Comparison of ENCODE assay signal across 21 mouse cellular contexts in genomic region chr5:72763025-72763424, GRCm38 (mm10). TPM values are rescaled to one million over a fixed set of nuclear protein-coding genes. Genes with fewer than 3 reads are reported as not detected.
A peak's percentile ranks its signal among the peaks of the same experiment; 100 is the strongest.
DNase-seq lines count a peak whose midpoint lies in the region; ATAC-seq and TF ChIP-seq lines count a peak whose summit lies in the region.
"Had no signal": no experiment of that assay in that cellular context is flagged by ENCODE, and none has a peak within 500 bp of the region (broad histone marks: within the 10 kb centered on the region; RNA-seq: fewer than 3 reads in every experiment).

No protein-coding gene starts in this region.

- H3K27me3 ChIP-seq in heart, adult 2 months (ENCODE audit: control insufficient read depth, insufficient read depth, low read length), result peaks cover 2% of the 10 kb centered on the region; the same call in 1 of the 2 replicates
- H3K27me3 ChIP-seq in midbrain, embryonic 11.5 days (ENCODE audit: control insufficient read depth, insufficient read depth, low read length), result no peaks in the 10 kb centered on the region
- no peaks in the 10 kb centered on the region for H3K27me3 ChIP-seq in midbrain, embryonic 16.5 days (ENCODE audit: control insufficient read depth, insufficient read depth, low read depth, low read length)
- no peaks in the 10 kb centered on the region for H3K27me3 ChIP-seq in splenic B cell, adult 2 months (ENCODE audit: control insufficient read depth, insufficient read depth, low read length, poor library complexity, severe bottlenecking)
- H3K27me3 ChIP-seq in forebrain, embryonic 16.5 days (replicated peaks; ENCODE audit: control insufficient read depth, insufficient read depth, low read length), result no peaks in the 10 kb centered on the region
- H3K27me3 ChIP-seq: liver, embryonic 13.5 days; midbrain, embryonic 12.5 days had no signal

- intact Hi-C loops in heart, adult 2 months (cut with DNase I), result loop anchor here (10.0 kb wide), 1 partner anchor 102 kb away; the partner anchor contains the start of gene Tec

- no peak for TF ChIP-seq POLR2A in heart, adult 2 months (IDR thresholded peaks at IDR 0.05; ENCODE audit: insufficient read depth, low read depth, low read length)

- no peaks in the 10 kb centered on the region; the same call in none of the 2 replicates for H3K36me3 ChIP-seq in heart, adult 2 months (ENCODE audit: control insufficient read depth, insufficient read depth, low read length)
- no peaks in the 10 kb centered on the region for H3K36me3 ChIP-seq in midbrain, embryonic 11.5 days (ENCODE audit: control insufficient read depth, insufficient read depth, low read length)
- H3K36me3 ChIP-seq in midbrain, embryonic 16.5 days (ENCODE audit: control insufficient read depth, insufficient read depth, low read length), result no peaks in the 10 kb centered on the region
- H3K36me3 ChIP-seq in splenic B cell, adult 2 months (ENCODE audit: control insufficient read depth, insufficient read depth, low read length, poor library complexity, severe bottlenecking), result peaks cover 19% of the 10 kb centered on the region
- H3K36me3 ChIP-seq in forebrain, embryonic 16.5 days (ENCODE audit: control insufficient read depth, insufficient read depth), result no peaks in the 10 kb centered on the region
- H3K36me3 ChIP-seq: embryonic facial prominence, embryonic 10.5 days; hindbrain, embryonic 10.5 days; limb, embryonic 10.5 days; midbrain, embryonic 12.5 days had no signal

- H3K9me3 ChIP-seq in midbrain, embryonic 11.5 days (ENCODE audit: control insufficient read depth, low read length), result no peaks in the 10 kb centered on the region
- no peaks in the 10 kb centered on the region for H3K9me3 ChIP-seq in midbrain, embryonic 16.5 days (replicated peaks; ENCODE audit: control insufficient read depth, low read length, poor library complexity, severe bottlenecking)
- no peaks in the 10 kb centered on the region for H3K9me3 ChIP-seq in forebrain, embryonic 16.5 days (ENCODE audit: control insufficient read depth, low read length)
- H3K9me3 ChIP-seq: embryonic facial prominence, embryonic 10.5 days; heart, embryonic 10.5 days; hindbrain, embryonic 10.5 days; limb, embryonic 10.5 days; liver, embryonic 13.5 days; midbrain, embryonic 12.5 days had no signal

- no peak overlapping the region for H3K4me2 ChIP-seq in midbrain, embryonic 11.5 days
- H3K4me2 ChIP-seq in midbrain, embryonic 16.5 days (ENCODE audit: low read length), result no peak overlapping the region
- no peak overlapping the region for H3K4me2 ChIP-seq in forebrain, embryonic 16.5 days (ENCODE audit: low read length)
- H3K4me2 ChIP-seq: liver, embryonic 13.5 days; midbrain, embryonic 12.5 days had no signal

- no peak for TF ChIP-seq EP300 in heart, adult 2 months (IDR thresholded peaks at IDR 0.05; ENCODE audit: insufficient read depth, low read depth, low read length)

- no peaks in the 10 kb centered on the region for H3K79me2 ChIP-seq in heart, adult 2 months (replicated peaks; ENCODE audit: control insufficient read depth, insufficient read depth, low read length)

- H3K4me1 ChIP-seq in heart, adult 2 months (ENCODE audit: control insufficient read depth, insufficient read depth, low read length), result peaks cover 1% of the 10 kb centered on the region; the same call in 1 of the 2 replicates
- H3K4me1 ChIP-seq in midbrain, embryonic 11.5 days (ENCODE audit: control insufficient read depth, insufficient read depth, low read length), result peaks cover 4% of the 10 kb centered on the region; the same call in 1 of the 2 replicates
- H3K4me1 ChIP-seq in midbrain, embryonic 16.5 days (ENCODE audit: control insufficient read depth, insufficient read depth, low read length), result peaks cover 3% of the 10 kb centered on the region
- H3K4me1 ChIP-seq in forebrain, embryonic 16.5 days (replicated peaks; ENCODE audit: control insufficient read depth, insufficient read depth, low read length), result 0 out of 2 replicates have a peak, but pooled peaks cover 6% of the 10 kb centered on the region
- H3K4me1 ChIP-seq: embryonic facial prominence, embryonic 10.5 days; heart, embryonic 10.5 days; limb, embryonic 10.5 days had no signal

- WGBS in heart, adult 2 months, result 34% methylated on average over 3 of the region's 3 CpGs
- 45% methylated on average over 3 of the region's 3 CpGs for WGBS in midbrain, embryonic 11.5 days
- WGBS in midbrain, embryonic 16.5 days, result 35% methylated on average over 3 of the region's 3 CpGs
- WGBS in forebrain, embryonic 16.5 days, result 72% methylated on average over 3 of the region's 3 CpGs

- H3K9ac ChIP-seq in heart, adult 2 months (ENCODE audit: low read depth, low read length), result no peak overlapping the region
- no peak overlapping the region for H3K9ac ChIP-seq in midbrain, embryonic 11.5 days (ENCODE audit: low read length)
- H3K9ac ChIP-seq in midbrain, embryonic 16.5 days (ENCODE audit: low read depth, low read length), result no peak overlapping the region
- H3K9ac ChIP-seq in forebrain, embryonic 16.5 days (replicated peaks; ENCODE audit: low read depth, low read length), result no peak overlapping the region
- H3K9ac ChIP-seq: forebrain, postnatal 0 days; liver, embryonic 13.5 days; midbrain, embryonic 12.5 days had no signal

- ATAC-seq in midbrain, embryonic 11.5 days (ENCODE audit: low FRiP score), result no peak
- ATAC-seq in midbrain, embryonic 16.5 days, result no peak
- peak; percentile 51 to 87; a peak in 3 of 4 replicates for ATAC-seq in hematopoietic stem cell, adult 5-6 weeks (replicated peaks in 1 of 2; ENCODE audit: insufficient read depth in 1 of 2, low FRiP score in 2 of 2, low TSS enrichment in 1 of 2, low read depth in 1 of 2, poor library complexity in 2 of 2, severe bottlenecking in 2 of 2)
- ATAC-seq in forebrain, embryonic 16.5 days, result no peak
- ATAC-seq: forebrain, postnatal 0 days had no signal

- no peak overlapping the region for H3K27ac ChIP-seq in heart, adult 2 months
- H3K27ac ChIP-seq in midbrain, embryonic 11.5 days (ENCODE audit: low read depth, low read length), result no peak overlapping the region
- H3K27ac ChIP-seq in midbrain, embryonic 16.5 days (ENCODE audit: low read length), result no peak overlapping the region
- no peak overlapping the region for H3K27ac ChIP-seq in forebrain, embryonic 16.5 days (ENCODE audit: low read length)
- H3K27ac ChIP-seq: embryonic facial prominence, embryonic 10.5 days; heart, embryonic 10.5 days; hindbrain, embryonic 10.5 days; limb, embryonic 10.5 days; liver, embryonic 13.5 days; midbrain, embryonic 12.5 days had no signal

- H3K4me3 ChIP-seq in heart, adult 2 months, result no peak overlapping the region
- no peak overlapping the region for H3K4me3 ChIP-seq in midbrain, embryonic 11.5 days (ENCODE audit: low read depth, low read length)
- no peak overlapping the region for H3K4me3 ChIP-seq in midbrain, embryonic 16.5 days (ENCODE audit: low read depth, low read length)
- no peak overlapping the region for H3K4me3 ChIP-seq in forebrain, embryonic 16.5 days (replicated peaks; ENCODE audit: low read length)
- H3K4me3 ChIP-seq: embryonic facial prominence, embryonic 10.5 days; erythroblast, embryonic 14.5 days; heart, embryonic 10.5 days; hindbrain, embryonic 10.5 days; limb, embryonic 10.5 days; liver, embryonic 13.5 days; midbrain, embryonic 12.5 days had no signal

- TF ChIP-seq CTCF in heart, adult 2 months (IDR thresholded peaks at IDR 0.05), result no peak

- DNase-seq in heart, adult 11 months, result peak; percentile 49
- no peak for DNase-seq in heart, adult 2 months
- DNase-seq in midbrain, embryonic 11.5 days (ENCODE audit: low spot score, missing footprints), result peak; percentile 44
- DNase-seq in splenic B cell, adult 2 months (ENCODE audit: low read depth, low spot score), result peak; percentile 73
- no peak for DNase-seq in adrenal gland, postnatal 10 days
- DNase-seq: cerebellum, adult 9-11 months; forebrain, postnatal 0 days; kidney, postnatal 4 days; liver, embryonic 13.5 days; lung, postnatal 10 days had no signal

RNA-seq across cellular contexts. Expression of gene Txk, which starts 10.4 kb away (rescaled TPM):
- total RNA-seq in heart, adult 2 months (2021), result under 1 TPM; 0.10 to 0.30 TPM
- polyA plus RNA-seq in heart, adult 2 months (2012; rRNA removed), result 0.12 and 0.18 TPM in 2 replicates
- not detected in 2 replicates for polyA plus RNA-seq in midbrain, embryonic 11.5 days (2014; fragmentation: Nextera tagmentation; extraction: Ambion mirVana)
- polyA plus RNA-seq in midbrain, embryonic 16.5 days (2015; fragmentation: Nextera tagmentation; extraction: Ambion mirVana), result 0.19 TPM in 1 of 2 replicates, not detected in the other
- 1.4 and 1.9 TPM in 2 replicates for total RNA-seq in hematopoietic stem cell, adult 5-6 weeks (2017)
- under 1 TPM; 0.58 to 0.66 TPM for total RNA-seq in adrenal gland, postnatal 10 days (2021)
- 0.13 TPM in 1 of 2 replicates, not detected in the other for polyA plus RNA-seq in forebrain, embryonic 16.5 days (2015; fragmentation: Nextera tagmentation; extraction: Ambion mirVana)
- total RNA-seq: forebrain, postnatal 0 days; gastrocnemius, adult 8-10 months had no signal
- polyA plus RNA-seq: adrenal gland, adult 2 months; embryonic facial prominence, embryonic 10.5 days; erythroblast, embryonic 14.5 days; heart, embryonic 10.5 days; hindbrain, embryonic 10.5 days; limb, embryonic 10.5 days; liver, embryonic 13.5 days had no signal

Comparison
In these comparisons a context has a peak if more than half of its experiments do, and no peak if none do; other contexts are left out.
1. DNase-seq: peak in heart, adult 11 months (single experiment), midbrain, embryonic 11.5 days (single experiment) and splenic B cell, adult 2 months (single experiment); none in heart, adult 2 months (0 of 2) and adrenal gland, postnatal 10 days (single experiment).
2. ATAC-seq: peak in hematopoietic stem cell, adult 5-6 weeks (2 of 2); none in midbrain, embryonic 11.5 days (single experiment), midbrain, embryonic 16.5 days (single experiment) and forebrain, embryonic 16.5 days (single experiment).